Mouse (Mus musculus) testis, adult 2 months (tissue): ENCODE measurements around the gene Dlg2. TPM values are rescaled to one million over a fixed set of nuclear protein-coding genes. Genes with fewer than 3 reads are reported as not detected.

ENCODE experiments used
- H3K27ac ChIP-seq: fragments of 200-500 bp; 2 replicates; pipeline ENCODE4 v1.5.1; 2012; ENCODE audit warnings: low read depth, low read length; ENCODE audit not compliant: control insufficient read depth, insufficient read depth
- H3K27me3 ChIP-seq: fragments of 200-500 bp; 2 replicates; pipeline ENCODE4 v1.6.1; 2012; ENCODE audit warnings: mild to moderate bottlenecking, low read length, moderate library complexity; ENCODE audit not compliant: control insufficient read depth, insufficient read depth
- H3K36me3 ChIP-seq: fragments of 200-500 bp; 2 replicates; pipeline ENCODE4 v1.6.1; 2012; ENCODE audit warnings: mild to moderate bottlenecking, low read length; ENCODE audit not compliant: control insufficient read depth, insufficient read depth
- H3K4me1 ChIP-seq: fragments of 200-500 bp; 2 replicates; pipeline ENCODE4 v1.6.1; 2012; ENCODE audit warnings: low read length; ENCODE audit not compliant: control insufficient read depth, insufficient read depth
- H3K4me3 ChIP-seq: fragments of 200-500 bp; 2 replicates; pipeline ENCODE4 v1.5.1; 2012; ENCODE audit warnings: low read depth, mild to moderate bottlenecking, low read length, moderate library complexity, mixed read lengths; ENCODE audit not compliant: control insufficient read depth
- CTCF ChIP-seq: fragments of 200-500 bp; IDR thresholded peaks from 2 replicates; pipeline ENCODE4 v1.5.1; 2012; ENCODE audit warnings: low read depth, mild to moderate bottlenecking, inconsistent platforms, low read length, moderate library complexity; ENCODE audit not compliant: control insufficient read depth, insufficient read depth, insufficient replicate concordance
- POLR2A ChIP-seq: fragments of 200-500 bp; IDR thresholded peaks from 2 replicates; pipeline ENCODE4 v1.6.1; 2012; ENCODE audit warnings: low read depth, mild to moderate bottlenecking, inconsistent platforms, low read length, moderate library complexity; ENCODE audit not compliant: control insufficient read depth
- polyA plus RNA-seq: library from polyadenylated mRNA; depleted of rRNA; stranded (reverse); fragments of >200 nt; gene quantifications from 2 replicates; pipeline ENCODE4 v1.2.3, GENCODE M21; 2012

Dlg2 gene
- polyA plus RNA-seq, 1 experiment = 13.3 TPM

DNA sequence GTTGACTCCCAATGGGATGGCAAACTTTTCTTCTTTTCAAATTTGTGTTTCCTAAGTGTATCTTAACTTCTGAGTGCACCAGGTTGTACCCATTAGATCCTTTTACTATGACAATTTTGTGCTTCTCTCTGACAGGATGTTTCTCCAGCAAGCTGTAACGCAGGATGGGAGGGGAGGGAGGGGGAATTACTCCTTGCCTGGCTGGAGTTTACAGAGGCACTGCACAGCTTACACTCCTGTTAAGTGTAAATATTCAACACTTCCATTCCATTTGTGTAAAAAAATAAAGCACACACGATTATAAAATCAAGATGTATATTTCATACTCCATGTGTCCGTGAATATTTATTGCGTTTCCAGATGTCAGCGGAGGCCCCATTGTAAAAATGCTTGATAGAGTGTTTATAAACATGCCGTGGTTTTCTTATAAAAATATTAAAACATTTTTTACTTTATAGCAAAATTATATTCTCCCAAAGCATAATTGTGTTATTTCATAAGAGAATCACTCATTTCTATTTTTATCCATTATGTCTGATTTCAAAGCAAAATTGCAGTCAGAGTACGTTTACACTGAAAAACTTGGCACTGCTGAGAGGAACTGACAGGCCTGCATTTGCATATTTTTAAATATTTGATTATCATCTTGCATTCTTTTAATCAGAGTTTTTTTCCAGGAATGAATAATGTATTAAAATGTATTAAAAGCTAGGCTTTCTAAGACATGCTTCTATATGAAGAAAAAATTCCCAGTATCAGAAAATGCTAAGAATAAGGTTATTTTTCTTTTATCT, 1972.5 kb downstream of the Dlg2 start:
- H3K4me3 ChIP-seq = no peak overlapping the region
- H3K27me3 ChIP-seq = no peaks in the 10 kb centered on the region
- H3K4me1 ChIP-seq = no peaks in the 10 kb centered on the region
- no peak for TF ChIP-seq CTCF
- no peak for TF ChIP-seq POLR2A
- no peak overlapping the region for H3K27ac ChIP-seq
- no peaks in the 10 kb centered on the region for H3K36me3 ChIP-seq

DNA sequence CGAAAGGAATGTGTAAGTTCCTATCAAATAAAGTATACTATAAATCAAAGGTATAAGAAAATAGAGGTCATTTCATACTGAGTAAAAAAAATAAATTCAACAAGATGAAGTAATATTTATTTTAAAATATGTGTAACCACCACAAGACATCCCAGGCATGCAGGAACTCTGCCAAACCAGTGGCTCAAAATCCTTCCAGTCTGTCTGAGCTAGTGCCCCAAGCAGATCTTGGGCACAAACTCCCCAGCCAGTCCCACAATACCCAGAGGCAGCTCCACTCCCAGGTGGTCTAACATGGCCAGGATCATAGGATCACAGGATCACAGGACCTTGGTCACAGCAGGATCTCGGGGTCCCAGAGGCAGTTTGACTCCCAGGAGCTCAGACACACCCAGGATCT, 1977.7 kb downstream of the Dlg2 start:
- Histone ChIP-seq H3K27ac (no peak overlapping the region), H3K4me1 (no peaks in the 10 kb centered on the region), H3K36me3 (no peaks in the 10 kb centered on the region), H3K4me3 (no peak overlapping the region), H3K27me3 (no peaks in the 10 kb centered on the region)
- no peak for TF ChIP-seq POLR2A
- no peak for TF ChIP-seq CTCF

DNA sequence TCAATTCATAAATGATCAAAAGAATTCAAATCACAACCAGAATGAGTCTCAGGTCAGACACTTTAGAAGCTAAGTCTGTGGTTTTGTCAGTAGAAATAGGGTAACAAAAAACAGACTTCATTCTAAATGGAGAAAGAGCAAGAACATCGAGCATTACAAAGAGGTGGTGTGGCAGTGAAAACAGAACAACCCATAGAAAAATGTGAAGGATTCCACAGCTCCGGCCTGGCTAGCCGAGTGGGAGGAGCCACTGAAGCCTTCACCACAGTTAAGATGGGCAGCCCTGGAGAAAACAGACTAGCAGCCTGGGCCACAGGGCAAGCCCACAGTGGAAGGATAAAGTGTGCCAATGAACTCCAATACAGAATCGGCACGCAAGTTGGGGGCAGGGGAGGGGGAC, 1979.5 kb downstream of the Dlg2 start:
- no peak overlapping the region for H3K4me3 ChIP-seq
- TF ChIP-seq POLR2A (no peak), CTCF (no peak)

DNA sequence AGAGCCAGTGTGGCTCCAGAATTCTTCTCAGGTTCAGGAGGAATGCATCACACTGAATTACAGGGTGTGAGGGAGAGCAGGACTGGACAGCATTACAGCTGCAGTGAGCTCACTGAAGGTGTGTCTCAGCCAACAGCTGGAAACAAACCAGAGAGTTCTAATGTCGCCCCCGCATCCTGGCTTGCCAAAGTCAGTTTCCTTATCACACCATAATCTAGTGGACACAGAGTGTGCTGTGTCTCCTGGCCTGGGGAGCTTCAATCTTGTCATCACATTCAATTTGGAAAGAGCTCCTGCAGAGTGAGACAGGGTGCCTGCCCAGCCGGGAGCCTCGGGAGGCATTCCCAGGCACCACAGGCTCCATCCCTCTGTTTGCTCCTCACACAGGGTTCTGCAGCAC, 1981.3 kb downstream of the Dlg2 start:
- Histone ChIP-seq H3K27ac (no peak overlapping the region), H3K4me1 (no peaks in the 10 kb centered on the region), H3K27me3 (no peaks in the 10 kb centered on the region), H3K4me3 (no peak overlapping the region), H3K36me3 (no peaks in the 10 kb centered on the region)
- TF ChIP-seq CTCF = no peak
- TF ChIP-seq POLR2A = no peak

More for the DNA sequence above, 1979.5 kb downstream of the Dlg2 start:
- Histone ChIP-seq H3K27me3 (no peaks in the 10 kb centered on the region), H3K27ac (no peak overlapping the region), H3K36me3 (no peaks in the 10 kb centered on the region), H3K4me1 (no peaks in the 10 kb centered on the region)

DNA sequence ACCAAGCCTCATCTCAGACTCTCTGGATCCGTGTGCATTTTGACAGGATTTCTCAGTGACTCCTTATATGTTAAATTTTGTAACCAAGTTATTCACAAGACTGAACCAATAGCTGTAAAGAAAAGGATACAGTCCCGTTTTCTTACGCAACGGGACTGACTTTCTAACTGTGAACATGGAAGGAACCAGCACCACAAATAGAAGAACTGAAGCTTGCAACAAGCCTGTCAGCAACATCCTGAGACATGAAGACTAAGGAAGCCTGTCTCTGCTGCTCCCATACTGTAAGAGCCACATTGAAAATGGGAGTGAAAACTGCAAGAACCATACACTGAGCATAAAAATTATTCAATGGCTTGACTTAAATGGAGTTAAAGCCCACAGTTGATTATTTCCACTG, 1981.8 kb downstream of the Dlg2 start:
- no peaks in the 10 kb centered on the region for H3K27me3 ChIP-seq
- no peaks in the 10 kb centered on the region for H3K4me1 ChIP-seq
- H3K4me3 ChIP-seq = no peak overlapping the region
- H3K27ac ChIP-seq = no peak overlapping the region
- TF ChIP-seq POLR2A = no peak
- TF ChIP-seq CTCF = no peak
- H3K36me3 ChIP-seq = no peaks in the 10 kb centered on the region

DNA sequence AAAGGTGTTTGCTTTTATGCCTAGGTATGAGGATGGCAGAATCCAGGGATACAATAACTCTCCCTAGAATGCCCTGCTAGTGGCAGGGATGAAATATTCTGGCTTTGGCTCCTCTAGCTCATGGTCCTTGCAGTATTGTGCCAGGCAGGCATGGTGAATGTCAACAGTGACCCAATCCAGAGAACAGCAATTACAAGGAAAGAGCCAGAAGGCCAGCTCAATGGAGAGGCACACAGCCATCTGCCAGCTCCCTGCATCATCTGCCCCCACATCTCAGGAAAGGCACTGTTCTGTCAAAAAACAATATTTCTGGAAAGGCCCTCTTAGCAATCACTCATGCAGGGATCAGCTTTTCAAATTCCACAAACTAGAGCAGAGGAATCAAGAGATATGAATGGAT, 1984.1 kb downstream of the Dlg2 start:
- Histone ChIP-seq H3K27ac (no peak overlapping the region), H3K36me3 (no peaks in the 10 kb centered on the region), H3K4me3 (no peak overlapping the region), H3K27me3 (no peaks in the 10 kb centered on the region), H3K4me1 (no peaks in the 10 kb centered on the region)
- TF ChIP-seq CTCF (no peak), POLR2A (no peak)

DNA sequence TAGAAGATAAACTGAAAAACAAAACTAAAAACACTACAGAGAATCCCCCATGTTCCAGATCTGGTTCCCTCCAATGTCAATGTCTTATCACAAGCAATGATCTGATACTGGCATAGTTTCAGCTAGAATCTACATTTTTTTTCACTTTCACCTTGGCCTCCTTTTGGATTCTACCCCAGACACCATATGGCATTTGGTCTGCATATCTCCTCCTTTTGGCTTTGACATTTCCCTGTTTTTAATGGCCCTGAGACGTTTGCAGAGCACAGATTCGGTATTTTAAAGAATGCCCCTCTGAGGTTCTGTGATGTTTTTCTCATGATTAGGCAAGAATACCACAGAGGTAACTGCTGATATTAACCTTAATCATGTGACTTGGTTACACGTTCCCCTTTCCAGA, 1984.8 kb downstream of the Dlg2 start:
- Histone ChIP-seq H3K27me3 (no peaks in the 10 kb centered on the region), H3K4me1 (no peaks in the 10 kb centered on the region), H3K4me3 (no peak overlapping the region), H3K27ac (no peak overlapping the region), H3K36me3 (no peaks in the 10 kb centered on the region)
- TF ChIP-seq CTCF (no peak), POLR2A (no peak)
